Mouse (Mus musculus): ENCODE data around the gene Myl7.

Myl7 gene

GRCm38 (mm10) chr11:5861678-5862393 lies 36.7 kb downstream of the Myl7 start, which contains the start of gene Aebp1:
Gene Aebp1, plus strand, starts transcription at chr11:5861947.
- no peak for DNase-seq

GRCm38 (mm10) chr11:5860639-5861038 lies 37.9 kb downstream of the Myl7 start:
- DNase-seq, result no peak

DNA sequence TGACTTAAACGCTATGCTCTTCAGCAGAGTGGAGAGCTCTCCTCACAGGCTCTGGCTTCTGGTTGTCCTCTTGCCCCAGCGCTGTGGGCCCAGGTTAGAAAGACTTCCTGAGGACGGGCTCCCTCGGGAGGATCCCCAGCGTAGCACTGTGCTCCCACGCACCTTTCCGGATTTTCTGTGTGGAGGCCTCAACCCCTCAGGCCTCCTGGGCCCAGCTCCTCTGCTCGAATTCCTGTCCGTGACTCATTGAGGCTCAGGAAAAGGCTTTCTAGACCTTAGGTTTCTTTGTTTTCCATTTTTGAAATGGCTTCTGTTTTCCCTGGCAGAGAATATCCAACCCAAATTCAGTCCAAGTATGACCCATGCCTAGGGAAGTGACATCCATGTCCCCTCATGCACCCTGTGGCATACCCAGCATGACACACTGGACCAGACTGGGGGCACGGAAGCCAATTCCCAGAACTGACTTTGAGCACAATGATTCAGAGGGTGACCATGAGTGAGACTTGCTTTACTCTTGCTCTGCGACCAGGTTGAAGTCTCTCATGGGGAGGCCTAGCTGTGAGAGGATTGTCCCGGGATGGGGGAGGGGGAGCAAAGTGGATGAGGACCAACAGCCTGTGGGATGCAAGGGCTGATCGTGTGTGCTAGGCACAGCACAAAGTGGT lies 38.6 kb downstream of the Myl7 start:
- no peak for DNase-seq

GRCm38 (mm10) chr11:5858723-5859122 lies 39.9 kb downstream of the Myl7 start:
- no peak for DNase-seq

DNA sequence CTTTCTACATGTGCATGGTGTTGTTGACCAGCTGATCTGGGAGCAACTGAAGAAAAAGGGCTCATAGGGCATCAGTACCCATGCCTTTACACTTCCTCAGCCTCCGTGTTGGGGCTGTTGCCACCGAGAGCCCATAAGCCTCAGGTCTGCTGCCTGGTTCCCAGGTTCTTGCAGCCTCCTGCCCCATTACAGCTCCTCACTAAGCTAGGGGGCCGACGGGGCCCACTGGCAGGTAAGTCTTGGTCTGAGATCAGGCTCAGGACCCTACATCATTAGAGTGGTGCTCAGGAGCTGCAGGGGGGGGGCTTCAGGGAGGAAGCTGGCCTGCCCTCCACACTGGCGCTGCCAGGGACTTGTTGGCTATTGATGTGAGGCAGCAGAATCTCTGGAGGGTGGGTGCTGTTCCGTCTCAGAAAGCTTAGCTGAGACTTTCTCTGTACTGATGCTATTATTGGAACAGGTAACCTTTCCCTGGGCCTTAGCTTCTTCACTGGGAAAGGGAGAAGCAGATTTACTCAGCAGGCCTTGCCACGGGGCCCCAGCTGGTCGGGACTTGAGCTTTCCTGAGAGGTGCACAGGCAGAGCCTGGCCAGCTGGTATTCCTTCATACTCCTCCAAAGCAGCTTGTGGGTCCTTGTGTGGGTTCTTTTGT lies 42.0 kb downstream of the Myl7 start:
- DNase-seq, result no peak

DNA sequence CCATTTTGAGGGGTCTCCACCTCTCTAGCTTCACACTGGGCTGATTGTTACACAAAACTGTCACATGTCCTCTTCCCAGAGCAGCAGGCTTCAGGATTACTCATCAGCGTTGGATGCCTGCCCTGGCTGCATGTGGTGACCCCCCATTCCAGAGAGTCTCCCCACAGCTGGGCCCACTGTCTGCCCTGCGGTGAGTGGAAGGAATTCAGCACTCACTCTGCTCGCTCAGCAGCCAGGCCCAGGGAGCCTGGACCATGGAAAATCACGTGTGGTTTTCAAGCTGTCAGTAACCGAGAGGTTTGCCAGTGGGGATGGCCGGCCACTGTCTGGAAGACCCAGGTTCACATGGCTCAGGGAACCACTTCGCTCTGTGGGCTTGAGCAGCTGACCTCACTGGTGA lies 42.7 kb downstream of the Myl7 start:
- DNase-seq, result no peak

DNA sequence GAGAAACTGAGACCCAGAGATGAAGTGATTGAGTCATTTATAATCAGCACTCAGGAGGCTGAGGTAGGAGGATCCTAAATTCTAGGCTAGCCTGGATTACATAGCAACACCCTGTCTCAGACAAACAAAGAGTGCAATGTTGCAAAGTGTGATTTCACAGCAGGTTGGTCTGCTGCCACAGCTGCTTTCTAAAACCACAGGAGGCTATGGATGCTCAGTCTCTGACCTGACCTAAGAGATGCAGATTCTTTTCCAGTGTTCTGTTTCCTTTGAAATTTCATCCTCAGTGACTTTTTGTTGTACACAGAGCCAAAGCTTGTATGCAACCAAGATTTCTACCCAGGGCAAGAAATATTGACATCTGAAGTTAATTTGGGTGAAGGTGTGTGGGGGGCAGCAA lies 43.1 kb downstream of the Myl7 start:
- no peak for DNase-seq

- DNase-seq, result no peak
These were observed 46.3 kb downstream of the Myl7 start for GRCm38 (mm10) chr11:5852314-5852713.

- DNase-seq, result no peak
These were observed 47.4 kb downstream of the Myl7 start for GRCm38 (mm10) chr11:5851021-5851736.

DNA sequence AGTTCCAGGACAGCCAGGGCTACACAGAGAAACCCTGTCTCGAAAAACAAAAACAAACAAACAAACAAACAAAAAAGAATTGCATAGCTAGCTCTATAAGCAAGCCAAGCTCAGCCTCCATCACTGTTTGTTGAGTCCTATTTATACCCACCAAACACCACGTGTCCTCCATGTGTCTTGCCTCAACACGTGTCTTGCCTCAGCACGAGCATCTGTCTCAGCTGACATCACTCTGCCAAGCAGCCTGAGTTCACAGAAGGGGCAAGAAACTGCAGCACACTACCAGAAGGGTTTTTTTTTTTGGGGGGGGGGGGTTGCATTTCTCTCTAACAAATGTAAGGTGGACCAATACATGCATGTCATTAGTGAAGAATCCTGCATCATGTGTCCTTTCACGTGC lies 48.1 kb downstream of the Myl7 start:
- DNase-seq, result no peak

GRCm38 (mm10) chr11:5849316-5849715 lies 49.3 kb downstream of the Myl7 start:
- no peak for DNase-seq

DNA sequence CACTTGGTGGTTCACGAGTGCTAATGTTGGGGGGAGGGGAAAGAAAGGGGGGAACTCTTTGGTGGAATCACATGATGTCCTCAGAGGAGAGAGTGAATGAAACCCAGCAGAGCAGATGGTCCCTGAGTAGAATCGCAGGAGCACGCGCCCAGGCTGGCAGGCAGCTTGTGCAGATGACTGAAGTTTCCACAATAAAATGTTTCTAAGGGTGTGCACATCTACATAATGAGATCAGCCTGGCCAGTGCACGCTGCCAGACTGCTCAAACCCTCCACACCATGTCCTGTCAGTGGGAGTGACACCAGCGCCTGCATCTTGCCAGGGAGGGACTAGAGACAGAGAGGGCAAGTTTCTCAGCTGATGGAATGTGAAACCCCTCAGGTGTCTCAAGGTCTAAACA lies 49.8 kb downstream of the Myl7 start:
- DNase-seq, result no peak

DNA sequence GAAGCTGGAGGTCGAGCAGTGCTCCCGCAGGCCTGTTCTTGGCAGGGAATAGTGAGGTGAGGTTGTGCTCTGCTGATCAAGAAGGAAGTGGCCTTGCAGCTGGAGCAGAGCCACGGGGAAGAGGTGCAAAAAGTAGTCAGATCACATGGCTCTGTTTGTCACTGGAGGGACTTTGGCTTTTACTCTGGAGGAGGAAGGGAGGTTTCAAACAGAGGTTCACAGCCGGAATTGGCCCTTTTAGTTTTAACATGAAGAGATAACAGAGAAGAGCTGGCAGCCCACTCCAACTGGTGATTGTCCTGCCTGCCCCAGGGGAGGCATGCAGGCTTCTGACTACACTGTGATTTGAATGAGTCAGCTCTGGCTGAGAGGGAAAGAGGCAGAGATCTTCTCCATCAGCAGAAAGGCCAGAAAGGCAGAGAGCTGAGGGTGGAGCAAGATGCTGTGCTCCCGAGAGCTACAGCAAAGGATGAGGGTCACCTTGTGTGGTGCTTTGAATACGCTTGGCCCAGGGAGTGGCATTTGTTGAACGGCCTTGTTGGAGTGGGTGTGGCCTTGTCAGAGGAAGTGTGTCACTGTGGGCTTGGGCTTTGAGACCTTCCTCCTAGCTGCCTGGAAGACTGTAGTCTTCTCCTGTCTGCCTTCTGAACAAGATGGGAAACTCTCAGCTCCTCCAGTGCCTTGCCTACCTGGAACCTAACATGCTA lies 51.8 kb downstream of the Myl7 start:
- no peak for DNase-seq
